Mouse (Mus musculus) hindbrain, embryonic 16.5 days (tissue): Measurements from ENCODE around the gene Sec62. TPM values are rescaled to one million over a fixed set of nuclear protein-coding genes. Genes with fewer than 3 reads are reported as not detected.

Experiments used
- ATAC-seq: fragments of 200-750 bp; cut with Nextera tagmentation; 2 replicates; pipeline ENCODE4 v1.8.0; 2017; ENCODE audit warnings: moderate TSS enrichment, moderate library complexity
- H3K27ac ChIP-seq: fragments of 300-500 bp; sonication (generic); 2 replicates; pipeline ENCODE4 v1.5.1; 2014; ENCODE audit warnings: low read depth, mild to moderate bottlenecking, control low read depth, low read length, moderate library complexity
- H3K27me3 ChIP-seq: fragments of 300-500 bp; sonication (generic); replicated peaks from 2 replicates; pipeline ENCODE4 v1.6.1; 2014; ENCODE audit warnings: low read length; ENCODE audit not compliant: control insufficient read depth, insufficient read depth
- H3K36me3 ChIP-seq: fragments of 300-500 bp; sonication (generic); 2 replicates; pipeline ENCODE4 v1.6.1; 2014; ENCODE audit warnings: mild to moderate bottlenecking, low read length, moderate library complexity, mixed read lengths; ENCODE audit not compliant: control insufficient read depth, insufficient read depth
- H3K4me1 ChIP-seq: fragments of 300-500 bp; sonication (generic); 2 replicates; pipeline ENCODE4 v1.6.1; 2014; ENCODE audit warnings: low read depth, low read length; ENCODE audit not compliant: control insufficient read depth, insufficient read depth
- H3K4me2 ChIP-seq: fragments of 300-500 bp; sonication (generic); 2 replicates; pipeline ENCODE4 v1.6.1; 2014; ENCODE audit warnings: mild to moderate bottlenecking, low read length, control low read depth, moderate library complexity
- H3K4me3 ChIP-seq: fragments of 300-500 bp; sonication (generic); 2 replicates; pipeline ENCODE4 v1.5.1; 2014; ENCODE audit warnings: mild to moderate bottlenecking, low read length, control low read depth, moderate library complexity
- H3K9ac ChIP-seq: fragments of 300-500 bp; sonication (generic); 2 replicates; pipeline ENCODE4 v1.6.1; 2014; ENCODE audit warnings: low read depth, mild to moderate bottlenecking, control low read depth, low read length, moderate library complexity
- H3K9me3 ChIP-seq: fragments of 300-500 bp; sonication (generic); 2 replicates; pipeline ENCODE4 v1.6.1; 2014; ENCODE audit warnings: mild to moderate bottlenecking, low read length, moderate library complexity; ENCODE audit not compliant: control insufficient read depth
- WGBS: fragments of 180-500 bp; shearing (Covaris S2); extraction: QIAGEN DNeasy Blood & Tissue Kit; methylation state at CpG from one replicate; pipeline ENCODE4 v1.1.7; 2014; 5-methylcytosine and 5-hydroxymethylcytosine counted together
- polyA plus RNA-seq: library from polyadenylated mRNA; unstranded; fragments of >200 nt; fragmentation: Nextera tagmentation; extraction: Ambion mirVana; gene quantifications from 2 replicates; pipeline ENCODE4 v1.2.1, GENCODE M21; 2015

The Sec62 gene
- polyA plus RNA-seq, 1 experiment from 2014 or later = 74.3 TPM

DNA sequence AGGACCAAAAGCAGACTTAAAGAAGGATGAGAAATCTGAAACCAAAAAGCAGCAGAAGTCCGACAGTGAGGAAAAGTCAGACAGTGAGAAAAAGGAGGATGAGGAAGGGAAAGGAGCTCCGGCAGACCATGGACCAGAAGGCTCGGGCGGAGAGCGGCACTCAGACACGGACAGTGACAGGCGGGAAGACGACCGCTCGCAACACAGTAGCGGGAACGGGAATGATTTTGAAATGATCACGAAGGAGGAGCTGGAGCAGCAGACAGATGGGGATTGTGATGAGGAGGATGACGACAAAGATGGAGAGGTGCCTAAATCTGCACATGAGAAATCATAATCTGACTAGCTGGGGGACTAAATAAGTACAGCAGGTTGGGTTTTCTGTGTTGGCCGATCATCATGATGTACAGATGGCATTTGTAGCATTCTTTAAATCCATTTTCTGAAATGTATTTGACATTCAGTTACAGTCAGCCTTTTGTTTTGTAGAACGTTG lies 26.0 kb downstream of the Sec62 start:
- Histone ChIP-seq H3K9ac (no peak overlapping the region), H3K36me3 (peaks cover 23% of the 10 kb centered on the region), H3K27ac (no peak overlapping the region), H3K9me3 (no peaks in the 10 kb centered on the region), H3K4me1 (no peaks in the 10 kb centered on the region), H3K4me2 (no peak overlapping the region), H3K27me3 (no peaks in the 10 kb centered on the region), H3K4me3 (no peak overlapping the region)
- 96% methylated on average over 16 of the region's 16 CpGs for WGBS
- no peak for ATAC-seq

DNA sequence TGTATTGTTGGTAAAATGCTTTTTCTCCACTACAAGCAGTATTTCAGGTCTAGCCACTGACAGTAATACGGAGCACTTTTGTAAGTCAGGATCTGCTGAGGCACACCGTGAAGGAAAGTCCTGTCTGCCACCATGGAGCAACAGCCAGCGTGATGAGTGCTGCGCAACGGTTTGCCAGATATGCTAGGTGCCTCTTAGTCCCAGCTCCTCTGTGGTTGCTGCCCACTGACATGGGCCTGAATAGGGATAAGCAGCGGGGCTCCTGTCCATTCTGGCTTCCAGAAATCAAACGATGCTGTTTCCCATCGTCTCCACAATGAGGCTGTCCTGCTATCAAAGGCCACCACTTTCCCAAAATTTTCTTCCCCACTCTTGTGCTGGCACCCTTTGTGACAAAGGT lies 29.5 kb downstream of the Sec62 start:
- no peak for ATAC-seq
- H3K4me3 ChIP-seq = no peak overlapping the region
- WGBS = 92% methylated on average over 8 of the region's 8 CpGs

DNA sequence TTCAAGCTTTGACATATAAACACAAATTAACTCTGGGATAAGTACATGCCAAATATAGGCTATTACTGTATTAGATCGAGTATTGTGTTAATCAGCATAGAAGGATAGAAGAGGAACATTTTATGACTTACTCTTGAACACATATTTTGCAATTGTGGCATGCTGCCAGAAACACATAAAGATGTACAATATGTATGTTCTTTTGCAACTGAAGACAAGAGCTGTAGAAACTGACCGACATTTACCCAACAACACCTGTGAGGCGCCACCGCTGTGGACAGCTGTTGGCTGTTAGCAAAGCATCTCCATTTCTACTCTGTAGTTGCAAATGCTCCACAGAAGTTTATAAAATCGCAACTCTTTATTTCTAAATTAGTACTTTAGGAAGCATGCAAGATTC lies 33.4 kb downstream of the Sec62 start:
- Histone ChIP-seq H3K4me1 (no peaks in the 10 kb centered on the region), H3K27ac (no peak overlapping the region), H3K36me3 (peaks cover 2% of the 10 kb centered on the region; the same call in 1 of the 2 replicates), H3K9me3 (no peaks in the 10 kb centered on the region), H3K27me3 (no peaks in the 10 kb centered on the region), H3K4me2 (no peak overlapping the region), H3K9ac (no peak overlapping the region), H3K4me3 (no peak overlapping the region)
- WGBS = 96% methylated on average over 5 of the region's 5 CpGs
- no peak for ATAC-seq

More for the DNA sequence above, 29.5 kb downstream of the Sec62 start:
- H3K27me3 ChIP-seq = no peaks in the 10 kb centered on the region
- H3K4me2 ChIP-seq = no peak overlapping the region
- H3K9me3 ChIP-seq = no peaks in the 10 kb centered on the region
- peaks cover 16% of the 10 kb centered on the region for H3K36me3 ChIP-seq
- H3K4me1 ChIP-seq = no peaks in the 10 kb centered on the region
- H3K9ac ChIP-seq = no peak overlapping the region
- H3K27ac ChIP-seq = no peak overlapping the region

DNA sequence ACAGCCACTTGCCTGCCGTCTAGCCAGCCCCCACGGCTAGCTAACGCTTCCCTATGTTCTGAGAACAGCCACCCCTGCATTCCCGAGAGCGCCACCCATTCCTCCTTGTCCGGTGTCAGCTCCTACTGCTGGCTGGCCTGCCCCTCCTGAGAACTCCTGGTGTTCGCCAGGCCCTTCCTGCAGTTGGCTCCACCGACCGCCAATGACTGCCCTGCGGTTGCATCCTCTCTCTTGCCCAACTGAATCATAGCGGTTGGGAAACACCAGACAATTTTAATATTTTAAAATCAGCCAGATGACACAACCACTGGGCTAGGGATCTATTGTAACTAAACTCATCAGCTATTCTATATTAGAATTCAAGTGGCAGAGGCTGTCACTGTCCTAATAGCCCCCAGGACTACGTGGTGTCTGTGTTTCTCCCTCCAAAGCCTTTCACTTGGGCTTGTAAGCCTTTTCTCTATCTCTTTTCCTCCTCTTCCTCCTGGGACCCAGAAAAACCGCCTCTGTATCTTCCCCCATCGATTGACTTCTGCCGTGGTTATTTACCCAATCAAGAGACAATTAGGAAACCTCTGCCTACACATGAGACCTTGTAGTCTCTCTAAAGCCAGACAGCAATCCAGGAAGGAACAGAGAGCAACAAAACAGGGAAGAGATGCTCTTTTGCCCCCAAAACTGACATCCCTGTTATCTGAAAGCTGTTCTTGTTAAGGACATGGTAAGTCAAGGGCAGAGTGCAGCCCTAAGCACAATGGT lies 39.4 kb downstream of the Sec62 start:
- Histone ChIP-seq H3K4me3 (no peak overlapping the region), H3K27me3 (no peaks in the 10 kb centered on the region), H3K9me3 (no peaks in the 10 kb centered on the region), H3K36me3 (no peaks in the 10 kb centered on the region), H3K4me2 (no peak overlapping the region), H3K9ac (no peak overlapping the region), H3K27ac (no peak overlapping the region), H3K4me1 (no peaks in the 10 kb centered on the region)
- no peak for ATAC-seq
- 78% methylated on average over 15 of the region's 15 CpGs for whole genome bisulfite sequencing

DNA sequence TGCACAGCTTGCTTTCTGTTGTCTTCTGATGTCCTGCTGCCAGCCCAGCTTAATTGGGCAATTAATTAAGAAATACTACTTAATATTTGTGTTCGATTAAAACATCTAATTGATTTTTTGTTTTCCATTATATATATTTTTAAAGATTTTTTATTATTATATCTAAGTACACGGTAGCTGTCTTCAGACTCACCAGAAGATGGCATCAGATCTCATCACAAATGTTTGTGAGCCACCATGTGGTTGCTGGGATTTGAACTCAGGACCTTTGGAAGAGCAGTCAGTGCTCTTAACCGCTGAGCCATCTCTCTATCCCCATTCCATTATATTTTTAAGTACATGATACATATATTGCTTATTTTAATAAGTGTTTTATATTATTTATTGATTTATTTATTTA lies 40.6 kb downstream of the Sec62 start:
- no peak for ATAC-seq
- H3K4me1 ChIP-seq = no peaks in the 10 kb centered on the region

DNA sequence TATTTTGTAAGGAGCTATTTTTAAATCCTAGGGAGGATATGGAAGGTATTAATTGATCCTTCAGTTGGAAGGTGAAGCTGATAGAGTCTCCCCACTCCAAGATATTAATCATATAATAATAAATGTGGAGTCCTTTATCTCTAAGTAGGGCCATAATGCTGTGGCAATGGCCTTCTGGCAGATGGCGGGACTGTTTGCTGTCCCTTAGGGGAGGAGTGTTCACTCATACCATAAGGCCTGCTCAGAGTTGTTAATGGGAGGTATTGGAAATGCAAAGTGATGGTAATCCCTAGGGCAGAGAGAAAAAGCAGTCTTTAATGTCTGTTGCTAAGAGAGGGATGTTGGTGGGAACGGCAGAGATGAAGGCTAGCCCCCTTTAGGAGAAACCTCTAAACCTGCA lies 53.1 kb downstream of the Sec62 start:
- no peaks in the 10 kb centered on the region for H3K36me3 ChIP-seq
- H3K9ac ChIP-seq = no peak overlapping the region
- no peak overlapping the region for H3K27ac ChIP-seq
- no peaks in the 10 kb centered on the region for H3K9me3 ChIP-seq
- no peak overlapping the region for H3K4me3 ChIP-seq
- H3K4me2 ChIP-seq = no peak overlapping the region
- ATAC-seq = no peak
- no peaks in the 10 kb centered on the region for H3K4me1 ChIP-seq
- no peaks in the 10 kb centered on the region for H3K27me3 ChIP-seq
- WGBS = 50% methylated on average over 2 of the region's 2 CpGs

More for the DNA sequence above, 40.6 kb downstream of the Sec62 start:
- Histone ChIP-seq H3K4me3 (no peak overlapping the region), H3K36me3 (no peaks in the 10 kb centered on the region), H3K27ac (no peak overlapping the region), H3K9ac (no peak overlapping the region), H3K27me3 (no peaks in the 10 kb centered on the region), H3K4me2 (no peak overlapping the region), H3K9me3 (no peaks in the 10 kb centered on the region)
- WGBS = 88% methylated on average over 3 of the region's 3 CpGs

DNA sequence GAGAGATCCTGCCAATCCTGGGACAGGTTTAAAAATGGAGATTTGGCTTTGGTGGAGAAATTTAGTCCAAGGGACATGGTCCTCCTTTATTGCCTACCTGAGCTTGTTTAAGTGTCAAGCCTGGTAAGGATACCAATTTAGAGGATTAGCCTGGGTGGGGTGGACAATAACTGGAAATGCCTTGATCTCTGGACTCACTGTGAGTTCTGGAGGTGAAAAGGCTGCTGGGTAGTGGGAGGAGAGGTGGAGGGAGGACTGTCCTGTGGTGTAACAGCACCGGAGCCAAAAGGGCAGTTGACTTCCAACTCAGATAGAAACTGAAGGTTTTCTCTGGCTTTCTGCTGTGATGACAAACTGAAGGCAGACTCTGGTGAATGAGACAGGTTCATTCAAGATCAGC lies 54.7 kb downstream of the Sec62 start:
- Histone ChIP-seq H3K4me1 (no peaks in the 10 kb centered on the region), H3K36me3 (no peaks in the 10 kb centered on the region), H3K4me3 (no peak overlapping the region), H3K9me3 (no peaks in the 10 kb centered on the region), H3K27me3 (no peaks in the 10 kb centered on the region), H3K9ac (no peak overlapping the region), H3K27ac (no peak overlapping the region), H3K4me2 (no peak overlapping the region)
- ATAC-seq = no peak
- WGBS = 70% methylated on average over 1 of the region's 1 CpGs

DNA sequence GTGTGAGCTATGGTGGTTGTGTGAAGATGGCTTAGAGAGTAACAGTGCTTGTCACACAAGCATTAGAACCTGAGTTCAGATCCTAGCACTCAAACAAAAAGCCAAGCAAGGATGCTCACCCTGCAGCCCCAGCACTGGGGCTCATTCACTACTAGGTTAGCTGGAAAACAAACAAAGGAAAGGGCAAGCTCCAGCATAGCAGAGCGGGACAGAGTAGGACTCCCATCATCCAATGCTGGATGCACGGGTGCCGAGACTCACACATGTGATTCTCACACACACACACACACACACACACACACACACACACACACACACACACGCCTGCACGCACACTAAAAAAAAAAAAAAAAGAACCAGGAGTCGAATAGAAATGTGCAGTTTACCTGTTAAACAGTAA lies 58.7 kb downstream of the Sec62 start:
- Histone ChIP-seq H3K4me2 (no peak overlapping the region), H3K9ac (no peak overlapping the region), H3K36me3 (no peaks in the 10 kb centered on the region), H3K27me3 (peaks cover 4% of the 10 kb centered on the region; the same call in 1 of the 2 replicates), H3K4me3 (no peak overlapping the region), H3K27ac (no peak overlapping the region), H3K9me3 (no peaks in the 10 kb centered on the region), H3K4me1 (peaks cover 7% of the 10 kb centered on the region; the same call in 1 of the 2 replicates)
- no peak for ATAC-seq
- 84% methylated on average over 6 of the region's 6 CpGs for WGBS

DNA sequence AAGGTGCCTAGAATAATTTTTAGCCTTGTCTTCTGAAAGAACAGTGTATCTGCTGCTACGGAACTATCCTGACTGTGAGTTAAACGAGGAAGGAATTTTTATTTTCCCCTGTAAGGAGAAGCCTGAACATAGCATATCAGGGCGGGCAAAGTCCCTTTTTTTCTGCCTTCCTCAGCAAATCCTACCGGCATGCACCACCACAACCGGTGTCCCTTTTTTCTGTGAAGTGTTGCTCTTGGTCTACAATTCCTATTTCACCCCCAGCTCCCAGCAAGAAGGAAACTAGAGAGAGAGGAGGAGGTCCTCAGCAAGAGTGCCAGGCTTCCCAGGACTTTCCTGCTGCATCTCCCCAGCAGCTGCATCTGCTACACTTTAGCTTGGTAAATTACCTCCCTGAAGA lies 60.9 kb downstream of the Sec62 start:
- Histone ChIP-seq H3K4me2 (no peak overlapping the region), H3K4me3 (no peak overlapping the region), H3K9ac (no peak overlapping the region), H3K4me1 (peaks cover 7% of the 10 kb centered on the region; the same call in 1 of the 2 replicates), H3K27ac (no peak overlapping the region), H3K36me3 (no peaks in the 10 kb centered on the region), H3K9me3 (no peaks in the 10 kb centered on the region), H3K27me3 (peaks cover 4% of the 10 kb centered on the region)
- 93% methylated on average over 5 of the region's 5 CpGs for WGBS
- no peak for ATAC-seq
